Mouse (Mus musculus) olfactory bulb, adult 2 months (tissue): ENCODE results near the gene Ankdd1b.

Experiments used
- CTCF ChIP-seq: fragments of 200-500 bp; IDR thresholded peaks from 2 replicates; pipeline ENCODE4 v1.5.1; 2012; ENCODE audit warnings: low read depth, mild to moderate bottlenecking, low read length, moderate library complexity; ENCODE audit not compliant: insufficient read depth
- POLR2A ChIP-seq: fragments of 200-500 bp; IDR thresholded peaks from 2 replicates; pipeline ENCODE4 v1.6.1; 2012; ENCODE audit warnings: mild to moderate bottlenecking, low read depth, low read length, moderate library complexity; ENCODE audit not compliant: insufficient read depth

GRCm38 (mm10) chr13:96431595-96432156 is 39.3 kb downstream of the Ankdd1b start:
- TF ChIP-seq POLR2A (no peak), CTCF (peak; percentile 85)
